Mouse (Mus musculus) bone marrow, adult 2 months (tissue): ENCODE measurements around the gene Bckdhb.

ENCODE experiments used
- CTCF ChIP-seq: fragments of 200-500 bp; IDR thresholded peaks from 2 replicates; pipeline ENCODE4 v1.5.1; 2011; ENCODE audit warnings: low read length, control low read depth; ENCODE audit not compliant: control insufficient read depth, insufficient read depth
- POLR2A ChIP-seq: fragments of 200-500 bp; IDR thresholded peaks from 2 replicates; pipeline ENCODE4 v1.6.1; 2011; ENCODE audit warnings: low read depth, mild to moderate bottlenecking, control low read depth, low read length, borderline replicate concordance; ENCODE audit not compliant: control insufficient read depth

- no peak for TF ChIP-seq CTCF
- TF ChIP-seq POLR2A: no peak
Measured at GRCm38 (mm10) chr9:84064113-84064512, 139.2 kb downstream of the Bckdhb start.
